Mouse (Mus musculus): ENCODE results near the gene Grid1.

The Grid1 gene

DNA sequence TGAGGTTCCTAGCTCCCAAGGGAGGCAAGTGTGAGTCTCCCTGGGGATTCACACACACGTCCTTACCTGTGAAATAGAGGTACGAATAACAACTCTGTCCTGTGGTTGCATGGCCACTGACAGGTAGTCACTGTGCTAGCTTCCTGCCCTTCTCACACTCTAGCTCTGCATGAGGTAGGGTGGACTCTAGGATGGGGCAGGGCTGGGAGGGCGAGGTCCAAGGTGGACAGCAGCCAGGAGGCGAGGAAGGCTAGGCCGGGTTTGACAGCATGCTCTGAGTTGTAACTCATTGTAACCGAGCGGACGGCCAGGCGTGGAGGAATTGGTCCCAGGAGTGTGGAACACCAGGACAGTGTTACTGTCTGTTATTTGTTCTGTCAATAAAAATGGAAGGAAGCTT lies 101.4 kb downstream of the Grid1 start:
- no peak for DNase-seq

DNA sequence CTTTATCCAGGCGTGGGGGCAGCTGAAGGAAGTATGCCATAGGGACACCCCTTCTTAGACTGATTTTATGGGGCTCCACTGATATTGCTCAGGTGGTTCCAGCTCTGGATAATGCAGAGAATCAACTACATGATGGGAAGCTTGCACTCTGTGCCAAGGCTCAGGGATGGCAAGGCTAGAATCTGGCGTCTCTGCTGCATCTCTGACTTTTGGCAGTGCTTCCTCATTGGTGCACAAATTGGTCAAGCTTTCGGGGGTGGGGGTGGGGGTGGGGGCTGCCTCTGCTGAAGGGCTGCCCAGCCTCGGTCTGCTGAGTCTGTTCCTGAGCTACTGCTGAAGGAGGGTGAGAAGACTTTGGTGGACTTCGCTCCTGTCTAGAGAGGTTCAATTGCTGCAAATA lies 105.1 kb downstream of the Grid1 start:
- no peak for DNase-seq

DNA sequence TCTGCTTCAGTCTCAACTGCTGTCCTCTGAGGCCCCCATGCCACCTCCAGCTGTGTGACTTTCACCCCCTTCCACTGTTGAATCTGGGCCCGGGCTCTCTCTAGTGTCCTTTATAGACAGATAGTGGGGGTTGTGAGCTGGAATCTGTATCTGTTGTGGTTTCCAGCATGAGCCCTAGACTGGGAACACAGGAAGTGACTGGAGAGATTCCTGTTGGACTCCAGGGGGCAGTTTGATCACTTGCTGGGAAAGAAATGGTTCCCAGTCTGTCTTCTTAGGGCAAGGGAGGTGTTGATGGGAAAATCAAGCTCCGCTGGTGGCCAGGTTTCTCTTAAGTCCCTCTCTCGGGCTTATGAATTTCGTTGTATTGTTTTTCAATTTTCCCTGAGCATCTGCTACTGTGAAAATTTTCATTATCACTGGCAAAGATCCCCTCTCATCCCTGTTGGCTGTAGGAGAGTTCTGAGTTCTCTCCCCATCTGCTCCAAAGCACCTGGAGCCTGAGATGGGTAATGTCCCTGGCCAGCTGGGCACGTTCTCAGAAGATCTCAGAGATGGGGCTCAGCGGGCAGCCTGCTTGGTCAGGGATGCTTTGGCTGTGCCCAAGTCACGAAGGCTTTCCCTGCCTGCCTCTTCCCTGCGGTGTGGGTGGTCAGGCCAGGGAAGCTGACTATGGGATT lies 110.3 kb downstream of the Grid1 start:
- DNase-seq = no peak

DNA sequence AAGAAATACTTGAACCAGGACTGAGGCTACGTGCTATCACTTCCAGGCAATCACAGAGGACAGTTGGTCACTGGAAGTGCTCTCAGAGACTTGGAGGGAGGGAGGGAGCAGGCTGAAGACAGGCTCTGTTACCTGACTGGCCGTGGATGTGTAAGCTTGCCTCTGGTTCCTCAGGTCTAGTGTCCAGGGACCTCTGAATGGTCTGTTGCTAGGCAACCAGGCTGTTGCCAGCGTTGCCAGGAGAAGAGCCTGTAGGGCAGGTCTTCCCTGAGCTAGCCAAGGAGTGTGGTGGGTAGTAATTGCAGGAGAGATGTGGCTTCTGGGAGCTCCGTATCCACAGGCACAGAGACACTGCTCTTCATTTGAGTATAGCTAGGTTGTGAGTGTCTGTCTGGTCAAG lies 113.3 kb downstream of the Grid1 start:
- no peak for DNase-seq

DNA sequence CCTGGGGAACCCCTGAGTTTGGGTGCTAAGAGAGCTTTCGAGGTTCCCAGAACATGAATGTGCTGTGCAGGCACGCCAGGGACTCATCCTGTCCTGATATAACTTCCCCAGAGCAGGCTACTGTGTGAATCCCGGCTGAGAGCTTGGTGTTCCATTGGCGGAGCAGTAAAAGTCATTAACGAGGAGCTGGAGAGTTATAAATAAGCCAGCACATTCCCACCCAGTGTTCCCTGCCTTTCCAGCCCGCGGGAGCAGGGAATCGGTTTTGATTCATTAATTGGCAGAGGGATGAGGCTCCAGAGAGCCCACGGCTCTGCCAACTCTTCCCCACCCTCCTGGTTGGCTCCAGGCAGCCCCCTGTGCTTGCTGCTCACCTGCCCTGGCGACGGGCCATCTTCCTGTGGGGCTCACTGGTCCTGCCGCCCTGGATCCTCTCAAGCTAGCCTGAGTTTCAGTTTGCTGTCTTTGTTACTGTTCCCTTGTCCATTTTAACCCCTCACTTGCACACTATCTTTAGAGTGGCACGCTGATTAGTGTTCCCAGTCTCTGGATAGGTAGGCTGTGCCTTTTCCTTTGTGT lies 116.4 kb downstream of the Grid1 start:
- DNase-seq = no peak

DNA sequence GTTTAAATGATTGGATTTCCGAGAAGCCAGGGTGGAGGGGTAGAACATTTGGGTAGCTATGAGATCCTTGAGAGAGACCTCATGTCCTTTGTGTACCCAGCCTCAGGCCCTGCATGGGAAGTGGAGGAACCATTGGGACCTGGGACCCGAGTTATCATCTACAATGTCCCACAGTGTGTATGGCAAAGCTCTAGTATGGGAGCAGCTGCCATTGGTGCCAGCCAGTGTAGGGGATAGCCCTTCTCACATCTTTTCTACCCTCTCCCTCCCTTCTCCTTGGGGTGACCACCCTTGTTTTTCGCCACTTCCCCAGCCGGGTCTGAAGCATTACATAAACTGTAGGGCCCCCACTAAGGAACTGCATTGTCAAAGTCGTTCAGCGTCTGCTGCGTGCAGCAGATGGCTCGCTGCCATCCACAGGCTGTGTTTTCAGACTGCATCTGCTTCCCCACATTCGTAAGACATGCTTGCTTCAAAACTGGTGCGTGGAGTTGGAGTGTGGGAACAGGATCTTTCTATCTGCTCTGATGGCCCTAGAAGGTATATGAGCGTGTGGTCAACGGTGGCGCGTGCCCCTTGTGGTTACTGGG lies 124.6 kb downstream of the Grid1 start:
- DNase-seq = no peak

DNA sequence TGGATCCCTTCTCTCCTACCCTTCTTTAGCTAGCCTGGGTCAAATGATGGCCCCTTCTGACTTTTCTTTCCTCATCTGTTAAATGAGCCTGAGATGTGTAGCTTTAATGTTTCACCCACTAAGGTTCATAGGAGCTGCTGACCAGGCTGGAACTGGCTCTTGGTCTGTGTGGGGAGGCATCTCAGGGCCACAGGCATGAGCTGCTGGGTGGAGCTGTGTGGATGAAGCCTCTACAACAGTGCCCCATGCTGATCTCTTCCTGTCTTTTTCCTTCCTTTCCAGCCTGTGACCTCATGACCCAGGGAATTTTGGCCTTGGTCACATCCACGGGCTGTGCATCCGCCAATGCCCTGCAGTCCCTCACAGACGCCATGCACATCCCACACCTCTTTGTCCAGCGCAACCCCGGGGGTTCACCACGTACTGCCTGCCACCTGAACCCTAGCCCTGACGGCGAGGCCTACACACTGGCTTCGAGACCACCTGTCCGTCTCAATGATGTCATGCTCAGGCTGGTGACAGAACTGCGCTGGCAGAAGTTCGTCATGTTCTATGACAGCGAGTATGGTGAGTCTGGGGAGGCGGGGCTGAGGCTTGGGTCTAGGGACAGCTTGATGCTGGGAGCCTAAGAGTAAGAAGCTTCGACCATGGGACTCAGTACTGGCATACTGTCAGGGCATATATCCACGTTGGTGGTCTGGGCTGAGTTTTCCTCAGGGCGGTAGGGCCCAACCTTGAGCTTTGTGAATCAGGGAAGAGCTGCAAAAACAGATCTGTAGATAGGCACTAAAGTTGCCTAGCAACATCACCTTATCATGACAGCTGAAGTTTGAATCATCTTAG lies 125.8 kb downstream of the Grid1 start:
- DNase-seq = no peak

DNA sequence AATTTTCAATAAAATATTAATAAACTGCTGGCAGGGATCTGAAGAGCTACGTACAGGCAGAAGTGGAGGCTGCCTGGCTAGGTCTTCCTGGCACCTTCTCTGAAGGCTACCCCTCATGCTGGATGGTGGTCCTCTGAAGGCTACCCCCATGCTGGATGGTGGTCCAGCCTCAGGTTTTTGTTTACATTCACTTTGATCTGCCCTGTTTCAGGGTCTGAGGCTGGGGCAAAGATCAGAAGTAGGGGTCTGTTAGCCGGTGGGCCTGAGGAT lies 126.3 kb downstream of the Grid1 start:
- DNase-seq = no peak

DNA sequence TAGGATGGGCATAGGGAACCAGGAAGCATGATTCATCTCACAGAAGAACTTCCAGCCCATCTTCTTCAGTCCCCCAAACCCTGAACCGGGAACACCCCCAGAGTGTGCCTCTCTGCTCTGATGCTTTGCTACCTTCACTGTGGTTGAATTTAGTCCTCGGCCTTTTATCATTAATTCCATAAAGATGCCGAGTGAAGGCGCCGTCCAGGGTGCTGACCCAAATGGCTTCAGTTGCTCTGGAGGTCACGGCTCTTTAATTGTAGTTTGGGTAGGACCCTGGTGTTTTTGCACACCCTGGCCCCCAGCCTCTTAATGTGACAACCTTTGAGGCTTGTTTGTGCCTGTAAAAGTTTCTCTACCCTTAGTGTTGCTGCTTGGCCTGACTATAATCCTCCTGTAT lies 128.3 kb downstream of the Grid1 start:
- no peak for DNase-seq

DNA sequence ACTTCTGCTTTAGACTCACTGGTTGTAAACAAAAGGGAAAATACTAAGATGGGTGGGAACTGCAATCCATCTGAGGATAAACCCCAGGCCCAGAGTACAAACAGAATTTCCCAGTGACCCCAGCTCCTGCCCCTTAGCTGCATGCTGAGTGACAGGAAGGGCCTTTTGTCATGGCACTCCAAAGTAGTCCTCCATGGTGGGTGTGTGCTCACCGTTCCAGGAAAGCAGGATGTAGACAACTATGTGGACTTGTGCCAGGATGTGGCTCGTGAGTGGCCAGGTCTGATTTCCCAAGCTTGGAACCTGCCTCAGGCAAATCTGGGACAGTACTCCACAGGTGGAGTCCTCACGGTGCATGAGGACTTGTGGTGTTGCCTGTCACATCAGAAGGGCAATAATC lies 132.4 kb downstream of the Grid1 start:
- no peak for DNase-seq

DNA sequence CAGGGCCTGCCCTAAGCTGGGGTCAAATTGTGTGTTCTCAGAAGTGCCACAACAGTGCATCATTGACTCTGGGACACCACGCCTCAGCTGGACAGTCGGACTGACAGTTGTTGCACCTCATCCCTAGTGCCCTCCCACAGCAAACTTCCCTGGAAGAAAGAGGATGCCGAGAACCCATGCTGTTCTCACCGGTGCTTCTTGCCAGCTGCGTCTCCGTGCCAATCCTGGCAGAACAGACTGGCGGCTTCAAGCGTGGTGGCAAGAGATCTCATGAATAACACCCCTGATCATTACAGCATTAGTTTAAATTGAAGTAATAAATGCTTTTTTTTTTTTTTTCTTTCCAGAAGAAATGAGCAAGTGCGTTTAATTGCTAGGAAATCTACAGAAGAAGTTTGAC lies 133.7 kb downstream of the Grid1 start:
- DNase-seq = no peak

DNA sequence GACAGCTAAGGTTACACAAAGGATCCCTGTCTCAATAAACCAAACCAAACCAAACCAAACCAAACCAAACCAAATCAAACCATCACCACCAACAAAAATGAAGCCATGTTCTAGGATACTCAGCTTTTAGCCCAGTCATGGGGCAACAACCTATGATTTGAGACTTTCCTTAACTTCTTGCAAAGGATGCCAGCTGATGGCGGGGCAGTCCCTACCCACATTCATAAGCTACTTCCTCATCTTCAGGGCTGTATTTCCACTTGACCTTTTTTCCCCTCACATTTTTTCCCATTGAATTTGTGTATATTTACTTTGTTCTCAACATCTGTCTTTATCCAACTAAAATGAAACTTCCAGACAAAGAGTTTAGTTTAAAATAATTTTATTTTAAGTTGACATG lies 135.8 kb downstream of the Grid1 start:
- DNase-seq = no peak

DNA sequence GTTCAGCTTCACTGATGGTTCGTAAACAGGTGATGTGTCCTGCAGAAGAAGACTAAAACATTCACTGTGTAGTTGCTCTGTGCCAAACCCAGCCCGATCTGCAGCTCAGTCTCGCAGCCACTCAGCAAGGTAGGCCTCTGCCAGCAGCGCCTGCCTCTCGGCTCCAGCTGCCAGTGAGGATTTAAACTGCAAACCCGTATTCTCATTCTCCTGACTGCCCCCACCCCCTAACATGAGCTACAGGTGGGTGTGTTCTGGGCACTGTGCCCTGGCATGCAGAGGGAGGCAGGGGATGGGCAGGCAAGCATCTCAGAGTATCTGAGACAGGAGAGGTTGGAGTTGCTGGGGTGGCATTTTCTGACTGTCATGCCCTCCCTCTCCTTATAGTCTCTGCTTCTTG lies 140.3 kb downstream of the Grid1 start:
- no peak for DNase-seq

DNA sequence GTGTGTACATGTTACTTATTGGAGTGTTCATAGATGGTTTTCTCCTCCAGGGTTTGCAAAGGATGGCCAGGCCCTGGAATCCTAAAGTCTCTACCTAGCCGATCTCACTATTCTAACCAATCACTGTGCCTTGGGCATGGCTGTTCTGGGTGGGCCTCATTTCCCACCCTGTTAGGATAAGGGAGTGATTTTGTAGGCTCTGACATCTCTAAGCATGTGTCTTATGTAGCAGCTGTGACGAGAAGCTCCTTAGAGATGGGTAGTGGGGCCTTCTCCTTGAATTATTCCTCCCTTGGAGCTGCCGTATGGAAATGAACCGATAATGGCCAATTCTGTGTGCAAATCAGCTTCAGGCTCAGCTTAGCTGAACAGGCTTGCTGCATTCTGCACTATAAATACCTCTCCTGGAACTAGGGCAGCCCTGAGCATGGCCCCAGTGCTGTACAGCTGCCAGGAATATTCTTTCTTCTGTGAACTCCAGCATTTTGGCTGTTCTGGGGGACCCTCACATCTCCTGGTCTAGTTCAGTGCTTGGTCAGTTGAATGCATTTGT lies 143.8 kb downstream of the Grid1 start:
- DNase-seq = no peak

DNA sequence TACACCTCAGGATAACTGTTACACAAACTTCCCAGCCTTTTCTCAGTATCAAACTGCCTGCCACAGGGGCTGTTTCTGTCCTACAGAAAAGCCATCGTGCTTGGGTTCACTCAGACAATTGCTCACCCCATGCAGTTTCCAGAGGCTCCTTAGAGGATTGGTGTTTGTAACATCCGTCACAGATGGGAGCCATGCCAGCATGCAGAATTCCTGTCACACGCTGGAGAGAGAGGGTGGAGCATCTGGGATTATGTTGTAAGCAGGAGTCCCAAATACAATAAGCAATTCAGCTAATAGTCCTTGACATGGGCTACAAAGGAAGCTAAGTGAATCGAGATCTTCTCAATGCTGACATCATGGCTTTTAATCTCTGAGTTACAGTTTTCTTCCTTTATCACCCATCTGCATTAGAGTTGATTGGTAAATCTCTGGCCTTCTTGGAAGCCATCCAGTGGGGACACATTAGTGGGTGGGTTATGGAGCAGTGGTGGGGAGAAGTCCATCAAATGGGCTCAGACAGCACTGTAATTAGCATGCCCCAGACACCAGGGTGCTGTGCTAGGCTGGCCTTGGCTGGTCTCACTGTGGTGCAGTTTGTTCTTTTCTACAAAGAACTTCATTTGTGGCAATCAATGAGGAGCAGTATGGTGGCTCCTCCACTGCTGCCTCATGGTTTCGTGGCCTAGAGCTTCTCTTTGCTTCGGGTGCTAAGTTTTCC lies 149.4 kb downstream of the Grid1 start:
- peak; percentile 5 to 29 for DNase-seq

DNA sequence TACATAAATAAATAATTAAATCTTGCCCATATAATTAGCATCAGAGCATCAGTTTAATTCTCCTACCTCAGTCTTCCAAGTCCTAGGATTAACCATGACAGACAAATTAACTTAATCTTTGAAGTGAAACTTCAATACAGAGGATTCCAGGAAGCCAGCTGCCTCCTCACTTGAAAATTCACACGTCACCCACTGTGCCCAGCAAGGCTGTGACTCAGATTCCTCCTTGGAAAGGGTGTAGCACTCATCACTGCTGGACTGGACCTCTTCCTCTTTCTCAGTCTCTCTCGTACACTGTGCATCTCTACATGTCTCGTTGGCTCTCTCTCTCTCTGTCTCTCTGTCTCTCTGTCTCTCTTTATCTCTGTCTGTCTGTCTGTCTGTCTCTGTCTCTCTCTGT lies 153.0 kb downstream of the Grid1 start:
- DNase-seq = no peak

DNA sequence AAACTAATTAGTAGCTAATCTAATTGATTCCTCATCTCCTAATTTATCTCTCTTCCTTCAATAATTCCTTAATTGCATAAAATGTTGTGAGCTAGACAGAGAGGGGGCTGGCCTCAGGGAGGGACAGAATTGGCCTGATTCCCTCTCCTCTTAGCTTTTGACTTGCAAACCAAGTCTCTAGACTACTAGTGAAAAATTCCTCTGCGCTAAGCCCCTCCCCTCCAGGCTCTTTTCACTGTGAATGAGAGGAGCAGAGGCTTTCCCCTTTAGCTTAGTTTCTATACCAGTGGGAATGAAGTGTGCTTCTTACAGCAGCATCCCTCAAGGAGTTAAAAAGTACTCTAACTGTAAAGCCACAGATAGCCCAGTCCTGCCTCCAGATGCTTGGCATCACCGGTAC lies 160.8 kb downstream of the Grid1 start:
- no peak for DNase-seq

DNA sequence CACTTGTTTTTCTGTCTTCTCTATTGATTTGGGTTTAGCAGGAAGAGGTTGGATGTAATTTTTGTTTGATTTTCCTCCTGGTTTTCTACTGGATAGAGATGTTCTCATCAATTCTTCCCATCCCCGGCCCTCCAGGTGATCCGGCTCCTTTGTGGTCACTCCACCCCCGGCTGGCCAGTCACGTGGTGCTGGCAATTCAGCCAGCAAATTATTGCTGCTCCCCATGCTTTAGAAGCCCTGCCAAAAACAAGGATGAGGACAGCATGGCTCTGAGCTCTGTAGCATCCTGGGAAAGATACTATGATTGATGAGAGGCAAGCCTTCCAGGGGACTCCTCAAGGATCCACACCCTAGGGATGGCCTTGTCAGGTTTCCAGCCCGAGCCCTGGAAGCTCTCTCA lies 169.2 kb downstream of the Grid1 start:
- no peak for DNase-seq

DNA sequence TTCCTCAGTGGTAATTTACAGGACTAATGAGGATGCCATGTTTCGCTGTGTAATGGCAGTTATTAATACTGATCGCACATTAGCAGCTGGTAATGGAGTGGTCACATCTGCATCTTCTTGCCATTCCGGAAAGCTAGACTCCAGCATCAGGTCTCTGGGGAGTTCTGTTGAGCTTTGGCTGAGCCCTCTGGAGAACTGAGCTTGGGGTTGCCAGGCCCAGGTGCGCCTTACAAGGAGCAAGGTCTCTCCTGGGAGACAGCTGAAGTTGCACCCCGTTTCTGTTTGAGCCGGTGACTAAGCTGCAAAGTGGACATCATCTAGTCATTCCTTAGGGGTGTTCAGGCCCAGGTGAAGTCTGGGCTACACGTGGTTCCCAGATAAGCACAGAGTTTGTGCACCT lies 186.8 kb downstream of the Grid1 start:
- DNase-seq = no peak

DNA sequence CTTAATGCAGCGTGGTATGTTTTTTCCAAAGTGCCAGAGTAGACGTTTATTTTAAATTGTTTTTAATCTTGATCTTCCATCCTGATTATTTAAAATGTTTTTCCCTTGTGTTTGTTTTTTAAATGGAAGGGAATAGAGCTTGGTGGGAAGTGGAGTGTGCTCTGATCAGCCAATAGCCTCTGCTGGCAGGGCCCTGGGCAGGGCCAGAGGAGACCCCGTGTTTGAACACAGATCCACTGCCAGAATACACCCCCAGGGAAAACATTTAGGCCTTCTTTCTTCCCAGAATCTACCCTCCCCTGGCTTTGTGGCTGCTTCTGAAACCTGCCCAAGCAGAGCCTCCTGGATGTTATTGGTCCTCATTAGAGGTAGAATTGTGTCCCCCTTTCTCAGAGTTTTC lies 188.8 kb downstream of the Grid1 start:
- no peak for DNase-seq

DNA sequence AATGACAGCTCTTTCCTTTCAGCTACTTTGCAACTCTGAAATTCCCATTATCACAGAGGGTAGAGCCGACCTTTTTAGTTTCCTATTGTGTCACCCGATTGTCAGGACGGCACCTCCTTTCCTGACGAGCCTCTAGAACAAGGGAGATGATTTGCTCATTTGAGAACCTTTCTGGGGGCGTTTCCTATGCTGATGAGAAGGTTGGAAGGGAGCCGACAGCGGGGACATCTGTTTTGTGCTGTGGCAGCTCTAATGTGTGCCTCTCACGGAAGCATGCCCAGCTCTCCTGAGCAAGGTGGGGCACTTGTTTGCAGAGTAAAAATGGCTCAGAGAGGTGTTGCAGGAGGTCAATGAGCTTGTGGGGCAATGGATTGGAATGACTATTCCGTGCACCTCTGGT lies 189.2 kb downstream of the Grid1 start:
- no peak for DNase-seq

DNA sequence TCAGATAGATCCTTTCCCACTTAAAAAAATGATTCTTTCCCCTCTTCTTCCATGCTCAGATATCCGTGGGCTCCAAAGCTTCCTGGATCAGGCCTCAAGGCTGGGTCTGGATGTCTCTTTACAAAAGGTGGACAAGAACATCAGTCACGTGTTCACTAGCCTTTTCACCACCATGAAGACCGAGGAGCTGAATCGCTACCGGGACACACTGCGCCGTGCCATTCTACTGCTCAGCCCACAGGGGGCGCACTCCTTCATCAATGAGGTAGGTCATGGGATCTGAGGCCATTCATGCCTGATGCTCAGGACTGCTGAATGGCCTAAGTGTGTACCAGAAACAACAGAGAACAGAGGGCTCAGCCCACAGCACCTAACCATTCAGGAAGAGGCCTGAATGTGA lies 206.8 kb downstream of the Grid1 start:
- no peak for DNase-seq

DNA sequence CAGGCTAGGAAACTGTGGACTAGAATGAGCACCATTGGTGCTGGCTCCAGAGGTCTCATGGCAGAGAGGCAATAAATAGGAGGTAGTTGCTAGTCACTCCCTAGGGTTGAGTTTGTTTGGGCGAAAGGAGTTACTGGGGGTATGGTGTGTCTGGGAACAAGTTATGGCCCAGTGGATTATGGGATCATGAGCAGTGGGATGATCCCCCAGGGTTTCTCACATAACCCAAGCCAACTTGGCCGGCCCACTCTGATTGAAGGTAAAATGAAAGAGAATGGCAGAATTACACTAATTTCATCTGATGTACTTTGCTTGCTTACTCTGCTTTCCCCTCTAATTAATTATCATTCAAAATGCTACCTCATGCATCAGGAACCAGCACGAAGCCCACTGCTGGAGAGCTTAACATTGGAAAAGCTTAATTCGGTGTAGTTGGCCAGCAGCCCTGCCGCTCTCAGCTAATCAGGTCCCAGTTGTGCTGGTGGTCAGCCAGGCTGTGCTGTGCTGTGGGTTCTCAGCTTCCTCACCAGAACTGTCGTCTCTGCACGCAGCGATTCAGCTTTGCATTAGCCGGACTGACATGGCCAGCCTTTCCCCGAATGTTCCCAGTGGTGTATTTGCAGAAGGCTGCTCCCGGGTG lies 207.7 kb downstream of the Grid1 start:
- no peak for DNase-seq
